Mouse (Mus musculus): ENCODE data around the gene Pak1. TPM values are rescaled to one million over a fixed set of nuclear protein-coding genes. Genes with fewer than 3 reads are reported as not detected.

Gene Pak1
- polyA plus RNA-seq, 1 experiment from 2014 or later: 148 TPM

DNA sequence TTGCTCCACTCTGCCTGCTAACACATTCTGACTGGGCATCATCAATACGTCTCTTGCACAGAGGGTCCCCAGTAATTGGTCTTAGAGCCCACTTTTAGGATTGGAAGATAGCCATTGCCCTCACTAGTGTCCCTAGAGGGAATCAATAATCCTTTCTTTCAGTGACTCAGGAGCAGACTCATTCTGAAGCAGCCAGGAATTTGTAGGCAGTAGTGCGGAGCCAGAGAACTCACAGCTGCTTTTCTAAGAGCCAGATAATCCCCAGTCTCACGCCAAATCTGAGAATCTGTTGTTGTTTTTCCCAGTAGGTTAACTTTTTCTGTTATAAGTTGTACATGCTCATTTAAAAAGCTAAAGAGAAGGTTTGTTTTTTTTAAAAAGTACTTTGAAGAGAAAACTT, 13.0 kb upstream of the Pak1 start:
- H3K4me3 ChIP-seq (ENCODE audit: low read depth, low read length): no peak overlapping the region
- no peaks in the 10 kb centered on the region for H3K27me3 ChIP-seq (ENCODE audit: control insufficient read depth, insufficient read depth, low read depth, low read length)
- 7% methylated on average over 3 of the region's 3 CpGs for WGBS
- no peak for ATAC-seq
- H3K9ac ChIP-seq (ENCODE audit: low read depth, low read length): no peak overlapping the region
- no peak overlapping the region for H3K27ac ChIP-seq (ENCODE audit: low read length)
- H3K4me2 ChIP-seq (ENCODE audit: low read length): no peak overlapping the region
- no peaks in the 10 kb centered on the region for H3K36me3 ChIP-seq (ENCODE audit: control insufficient read depth, insufficient read depth, low read length)
- H3K9me3 ChIP-seq (replicated peaks; ENCODE audit: control insufficient read depth, low read length, poor library complexity, severe bottlenecking): no peaks in the 10 kb centered on the region
- H3K4me1 ChIP-seq (ENCODE audit: control insufficient read depth, insufficient read depth, low read length): no peaks in the 10 kb centered on the region

DNA sequence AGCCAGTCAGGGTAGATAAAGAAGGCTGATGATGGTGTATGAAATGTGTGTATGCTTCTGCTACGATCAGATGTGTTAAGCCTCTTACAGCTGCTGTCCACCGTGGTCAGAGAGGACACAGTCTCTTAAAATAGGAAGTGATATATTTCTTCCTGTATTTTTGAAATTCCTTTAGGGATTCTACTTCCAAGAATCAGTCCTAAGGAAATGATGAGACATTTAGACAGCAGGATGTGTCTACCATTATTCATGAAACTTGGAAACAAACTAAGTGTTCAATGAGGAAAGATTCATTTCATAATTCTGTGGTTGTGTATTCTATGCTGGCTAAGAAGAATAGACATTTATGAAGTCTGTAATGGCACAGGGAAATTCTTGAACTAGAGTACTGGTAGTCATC, 12.4 kb upstream of the Pak1 start:
- Histone ChIP-seq H3K36me3 (ENCODE audit: control insufficient read depth, insufficient read depth, low read length) (no peaks in the 10 kb centered on the region), H3K27me3 (ENCODE audit: control insufficient read depth, insufficient read depth, low read depth, low read length) (no peaks in the 10 kb centered on the region), H3K9me3 (replicated peaks; ENCODE audit: control insufficient read depth, low read length, poor library complexity, severe bottlenecking) (no peaks in the 10 kb centered on the region), H3K27ac (ENCODE audit: low read length) (no peak overlapping the region), H3K4me1 (ENCODE audit: control insufficient read depth, insufficient read depth, low read length) (no peaks in the 10 kb centered on the region), H3K9ac (ENCODE audit: low read depth, low read length) (no peak overlapping the region), H3K4me2 (ENCODE audit: low read length) (no peak overlapping the region), H3K4me3 (ENCODE audit: low read depth, low read length) (no peak overlapping the region)
- 67% methylated on average over 2 of the region's 2 CpGs for WGBS
- no peak for ATAC-seq

DNA sequence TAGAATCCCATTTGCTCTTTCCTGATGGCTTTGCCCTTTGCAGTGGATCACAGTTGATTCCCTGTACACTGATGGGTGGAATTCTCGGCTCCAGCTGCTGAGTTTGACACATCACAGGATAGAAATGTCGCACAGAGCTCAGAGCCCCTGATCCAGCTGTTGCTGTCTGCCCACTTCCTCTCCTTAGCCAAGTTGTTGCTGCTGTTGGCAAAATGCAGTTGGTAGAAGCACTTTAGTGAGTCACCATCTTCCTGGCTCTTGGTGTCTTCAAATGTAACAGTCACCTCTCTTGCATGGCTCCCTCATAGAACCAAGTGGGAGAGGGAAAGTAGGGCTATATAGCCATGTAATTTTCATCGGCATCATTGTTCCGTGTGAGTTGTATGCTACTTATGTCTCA, 11.2 kb upstream of the Pak1 start:
- Histone ChIP-seq H3K27me3 (ENCODE audit: control insufficient read depth, insufficient read depth, low read depth, low read length) (no peaks in the 10 kb centered on the region), H3K36me3 (ENCODE audit: control insufficient read depth, insufficient read depth, low read length) (no peaks in the 10 kb centered on the region), H3K27ac (ENCODE audit: low read length) (no peak overlapping the region), H3K9me3 (replicated peaks; ENCODE audit: control insufficient read depth, low read length, poor library complexity, severe bottlenecking) (no peaks in the 10 kb centered on the region), H3K4me3 (ENCODE audit: low read depth, low read length) (no peak overlapping the region), H3K9ac (ENCODE audit: low read depth, low read length) (no peak overlapping the region), H3K4me2 (ENCODE audit: low read length) (no peak overlapping the region), H3K4me1 (ENCODE audit: control insufficient read depth, insufficient read depth, low read length) (no peaks in the 10 kb centered on the region)
- no peak for ATAC-seq
- WGBS: 93% methylated on average over 4 of the region's 4 CpGs

DNA sequence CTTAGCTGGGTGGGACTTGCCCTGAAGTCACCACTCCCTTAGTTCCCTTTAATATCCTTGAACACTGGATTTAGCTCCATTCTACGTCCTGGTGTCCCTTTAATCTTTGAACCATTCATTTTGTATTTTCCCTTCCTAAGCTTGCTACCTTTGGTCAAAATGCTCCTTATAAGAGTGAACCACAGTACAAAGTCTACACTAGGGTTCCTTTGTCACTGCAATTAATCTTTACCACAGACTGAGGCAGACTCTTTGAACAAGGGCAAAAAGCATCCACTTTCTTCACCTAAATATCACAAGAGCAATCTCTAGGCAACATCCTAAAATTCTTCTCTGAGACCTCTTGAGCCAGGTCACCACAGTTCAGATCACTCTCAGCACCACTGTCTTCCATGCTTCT, 8.1 kb upstream of the Pak1 start:
- no peak overlapping the region for H3K4me3 ChIP-seq (ENCODE audit: low read depth, low read length)
- H3K9ac ChIP-seq (ENCODE audit: low read depth, low read length): no peak overlapping the region
- no peaks in the 10 kb centered on the region for H3K36me3 ChIP-seq (ENCODE audit: control insufficient read depth, insufficient read depth, low read length)
- H3K4me1 ChIP-seq (ENCODE audit: control insufficient read depth, insufficient read depth, low read length): no peaks in the 10 kb centered on the region
- H3K9me3 ChIP-seq (replicated peaks; ENCODE audit: control insufficient read depth, low read length, poor library complexity, severe bottlenecking): no peaks in the 10 kb centered on the region
- 74% methylated on average over 1 of the region's 1 CpGs for WGBS
- no peak overlapping the region for H3K4me2 ChIP-seq (ENCODE audit: low read length)
- no peaks in the 10 kb centered on the region for H3K27me3 ChIP-seq (ENCODE audit: control insufficient read depth, insufficient read depth, low read depth, low read length)
- H3K27ac ChIP-seq (ENCODE audit: low read length): no peak overlapping the region
- no peak for ATAC-seq

DNA sequence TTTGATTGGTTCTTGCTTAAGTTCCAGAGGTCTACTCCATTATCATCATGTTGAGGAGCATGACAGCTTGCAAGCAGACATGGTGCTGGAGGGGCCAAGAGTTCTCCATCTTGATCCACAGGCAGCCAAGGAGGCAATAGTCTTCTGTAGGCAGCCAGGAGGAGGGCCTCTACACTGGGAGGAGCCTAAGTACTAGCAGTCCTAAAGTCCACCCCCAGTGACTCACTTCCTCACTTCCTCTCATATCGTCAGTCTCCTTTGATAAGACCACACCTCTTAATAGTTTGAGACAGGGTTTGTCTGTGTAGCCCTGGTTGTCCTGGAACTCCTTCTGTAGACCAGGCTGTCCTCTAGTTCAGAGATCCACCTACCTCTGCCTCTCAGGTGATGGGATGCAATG, 7.5 kb upstream of the Pak1 start:
- H3K4me3 ChIP-seq (ENCODE audit: low read depth, low read length): no peak overlapping the region
- H3K36me3 ChIP-seq (ENCODE audit: control insufficient read depth, insufficient read depth, low read length): no peaks in the 10 kb centered on the region
- 82% methylated on average over 1 of the region's 1 CpGs for WGBS
- no peaks in the 10 kb centered on the region; the same call in 1 of the 2 replicates for H3K27me3 ChIP-seq (ENCODE audit: control insufficient read depth, insufficient read depth, low read depth, low read length)
- no peaks in the 10 kb centered on the region for H3K9me3 ChIP-seq (replicated peaks; ENCODE audit: control insufficient read depth, low read length, poor library complexity, severe bottlenecking)
- H3K27ac ChIP-seq (ENCODE audit: low read length): no peak overlapping the region
- H3K4me2 ChIP-seq (ENCODE audit: low read length): no peak overlapping the region
- H3K9ac ChIP-seq (ENCODE audit: low read depth, low read length): no peak overlapping the region
- no peak for ATAC-seq
- H3K4me1 ChIP-seq (ENCODE audit: control insufficient read depth, insufficient read depth, low read length): no peaks in the 10 kb centered on the region

DNA sequence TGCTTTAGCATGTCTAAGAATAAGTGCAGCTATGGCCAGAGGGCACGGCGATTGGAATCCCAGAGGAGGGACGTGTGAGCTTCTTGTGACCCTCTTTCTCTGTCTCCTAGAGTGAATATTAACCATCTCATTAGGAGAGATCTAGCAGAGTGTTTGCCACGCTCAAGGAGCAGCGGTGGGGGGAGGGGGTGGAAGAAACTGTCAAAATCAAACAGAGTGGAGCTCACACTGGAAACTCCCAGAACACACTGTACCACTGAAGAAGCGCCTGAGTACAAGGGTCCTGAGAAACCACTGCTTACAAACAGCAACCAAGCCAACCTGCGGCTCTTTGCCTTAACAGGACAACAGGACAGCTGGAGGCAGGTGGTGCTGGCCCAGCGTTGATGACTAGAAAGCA, 6.8 kb upstream of the Pak1 start:
- ATAC-seq: no peak
- Histone ChIP-seq H3K36me3 (ENCODE audit: control insufficient read depth, insufficient read depth, low read length) (no peaks in the 10 kb centered on the region), H3K27ac (ENCODE audit: low read length) (no peak overlapping the region), H3K4me1 (ENCODE audit: control insufficient read depth, insufficient read depth, low read length) (no peaks in the 10 kb centered on the region), H3K9me3 (replicated peaks; ENCODE audit: control insufficient read depth, low read length, poor library complexity, severe bottlenecking) (no peaks in the 10 kb centered on the region), H3K27me3 (ENCODE audit: control insufficient read depth, insufficient read depth, low read depth, low read length) (no peaks in the 10 kb centered on the region; the same call in 1 of the 2 replicates), H3K4me3 (ENCODE audit: low read depth, low read length) (no peak overlapping the region), H3K4me2 (ENCODE audit: low read length) (no peak overlapping the region), H3K9ac (ENCODE audit: low read depth, low read length) (no peak overlapping the region)
- WGBS: 62% methylated on average over 8 of the region's 8 CpGs

DNA sequence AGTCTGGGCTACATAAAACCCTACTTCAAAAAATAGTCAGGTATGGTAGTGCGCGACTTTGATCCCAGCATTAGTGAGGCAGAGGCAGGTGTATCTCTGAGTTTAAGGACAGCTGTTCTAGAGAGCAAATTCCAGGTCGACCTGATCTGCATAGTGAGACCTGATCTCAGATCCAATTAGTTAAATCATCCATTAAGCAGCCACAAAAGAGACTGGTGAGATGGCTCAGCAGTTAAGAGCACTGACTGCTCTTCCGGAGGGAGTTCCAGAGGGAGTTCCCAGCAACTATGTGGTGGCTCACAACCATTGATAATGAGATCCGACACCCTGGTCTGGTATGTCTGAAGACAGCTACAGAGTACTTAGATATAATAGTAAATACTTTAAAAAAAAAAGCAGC, 4.8 kb upstream of the Pak1 start:
- Histone ChIP-seq H3K4me1 (ENCODE audit: control insufficient read depth, insufficient read depth, low read length) (peaks cover 2% of the 10 kb centered on the region; the same call in 1 of the 2 replicates), H3K4me3 (ENCODE audit: low read depth, low read length) (no peak overlapping the region), H3K9ac (ENCODE audit: low read depth, low read length) (no peak overlapping the region), H3K36me3 (ENCODE audit: control insufficient read depth, insufficient read depth, low read length) (no peaks in the 10 kb centered on the region), H3K9me3 (replicated peaks; ENCODE audit: control insufficient read depth, low read length, poor library complexity, severe bottlenecking) (no peaks in the 10 kb centered on the region), H3K27ac (ENCODE audit: low read length) (no peak overlapping the region), H3K27me3 (ENCODE audit: control insufficient read depth, insufficient read depth, low read depth, low read length) (no peaks in the 10 kb centered on the region; the same call in 1 of the 2 replicates), H3K4me2 (ENCODE audit: low read length) (no peak overlapping the region)
- no peak for ATAC-seq
- 60% methylated on average over 5 of the region's 5 CpGs for WGBS

DNA sequence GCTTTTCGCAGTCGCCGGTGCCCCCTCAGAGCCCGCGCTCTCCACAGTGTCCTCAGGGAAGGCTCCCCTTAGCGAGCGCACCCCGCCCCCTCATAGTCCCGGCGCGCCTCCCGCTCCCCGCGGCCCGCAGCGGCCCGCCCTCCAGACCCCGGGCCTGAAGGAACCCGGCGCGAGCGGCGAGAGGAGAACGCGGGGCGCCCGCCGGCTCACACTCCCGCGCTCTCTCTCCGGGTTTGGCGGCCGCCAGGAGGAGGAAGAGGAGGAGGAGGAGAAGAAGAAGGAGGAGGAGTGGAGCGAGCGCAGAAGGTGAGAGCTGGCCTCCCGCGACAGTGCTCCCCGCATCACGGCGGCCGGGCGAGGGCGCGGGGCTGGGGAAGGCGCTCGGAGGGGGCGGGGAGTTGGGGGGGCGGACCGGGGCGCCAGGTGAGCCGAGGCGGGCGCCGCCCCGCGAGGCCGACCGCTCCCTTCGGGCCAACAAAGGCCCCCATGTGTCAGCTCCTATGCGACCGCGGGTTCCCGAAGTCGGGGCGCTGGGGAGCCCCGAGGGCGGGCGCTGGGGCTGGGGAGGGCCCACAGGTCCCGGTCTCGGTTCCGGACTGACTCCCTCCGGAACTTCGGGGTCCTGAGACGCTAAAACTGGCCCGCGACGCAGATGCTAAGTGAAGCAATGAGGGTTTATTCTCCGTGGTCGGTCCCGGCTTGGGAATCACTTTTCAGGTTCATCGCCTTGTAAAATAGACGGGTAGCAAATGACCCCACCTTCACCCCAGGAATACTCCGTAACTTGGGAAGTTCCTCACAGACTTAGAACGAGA, 535 bp downstream of the Pak1 start:
- no peaks in the 10 kb centered on the region for H3K36me3 ChIP-seq (ENCODE audit: control insufficient read depth, insufficient read depth, low read length)
- no peaks in the 10 kb centered on the region for H3K9me3 ChIP-seq (replicated peaks; ENCODE audit: control insufficient read depth, low read length, poor library complexity, severe bottlenecking)
- peak overlapping the region; percentile 96 for H3K9ac ChIP-seq (ENCODE audit: low read depth, low read length)
- ATAC-seq: peak; percentile 61
- no peaks in the 10 kb centered on the region; the same call in 1 of the 2 replicates for H3K27me3 ChIP-seq (ENCODE audit: control insufficient read depth, insufficient read depth, low read depth, low read length)
- H3K4me2 ChIP-seq (ENCODE audit: low read length): peak overlapping the region; percentile 81
- H3K4me3 ChIP-seq (ENCODE audit: low read depth, low read length): peak overlapping the region; percentile 93
- H3K27ac ChIP-seq (ENCODE audit: low read length): peak overlapping the region; percentile 73
- peaks cover 16% of the 10 kb centered on the region for H3K4me1 ChIP-seq (ENCODE audit: control insufficient read depth, insufficient read depth, low read length)
- under 1% methylated on average over 60 of the region's 84 CpGs for WGBS

DNA sequence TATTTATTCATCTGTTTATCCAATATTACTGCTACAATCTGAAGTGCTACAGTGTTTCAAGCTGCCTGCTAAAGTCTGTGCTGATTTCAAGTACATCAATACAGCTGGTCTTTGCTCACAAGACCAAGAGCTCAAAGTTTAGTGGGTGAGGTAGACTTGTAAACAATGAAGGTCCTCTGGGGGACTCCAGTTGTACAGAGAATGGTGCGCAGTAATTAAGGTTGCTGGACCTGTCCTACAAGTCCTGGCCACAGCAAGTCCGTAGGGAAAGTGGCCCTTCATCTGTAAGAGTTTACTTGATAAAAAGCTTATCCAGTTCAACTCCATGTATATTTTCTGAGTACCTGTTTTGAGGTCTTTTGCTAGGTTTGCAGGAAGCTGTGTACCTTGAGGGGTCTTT, 1.9 kb downstream of the Pak1 start:
- Histone ChIP-seq H3K9ac (ENCODE audit: low read depth, low read length) (no peak overlapping the region), H3K27ac (ENCODE audit: low read length) (no peak overlapping the region), H3K4me1 (ENCODE audit: control insufficient read depth, insufficient read depth, low read length) (peaks cover 16% of the 10 kb centered on the region), H3K36me3 (ENCODE audit: control insufficient read depth, insufficient read depth, low read length) (no peaks in the 10 kb centered on the region), H3K4me3 (ENCODE audit: low read depth, low read length) (peak overlapping the region; percentile 93; the same call in 1 of the 2 replicates), H3K4me2 (ENCODE audit: low read length) (peak overlapping the region; percentile 81), H3K9me3 (replicated peaks; ENCODE audit: control insufficient read depth, low read length, poor library complexity, severe bottlenecking) (no peaks in the 10 kb centered on the region), H3K27me3 (ENCODE audit: control insufficient read depth, insufficient read depth, low read depth, low read length) (no peaks in the 10 kb centered on the region; the same call in 1 of the 2 replicates)
- WGBS: 43% methylated on average over 2 of the region's 2 CpGs
- no peak for ATAC-seq
